Mouse (Mus musculus): Measurements from ENCODE around the gene 2610002M06Rik.

2610002M06Rik gene

DNA sequence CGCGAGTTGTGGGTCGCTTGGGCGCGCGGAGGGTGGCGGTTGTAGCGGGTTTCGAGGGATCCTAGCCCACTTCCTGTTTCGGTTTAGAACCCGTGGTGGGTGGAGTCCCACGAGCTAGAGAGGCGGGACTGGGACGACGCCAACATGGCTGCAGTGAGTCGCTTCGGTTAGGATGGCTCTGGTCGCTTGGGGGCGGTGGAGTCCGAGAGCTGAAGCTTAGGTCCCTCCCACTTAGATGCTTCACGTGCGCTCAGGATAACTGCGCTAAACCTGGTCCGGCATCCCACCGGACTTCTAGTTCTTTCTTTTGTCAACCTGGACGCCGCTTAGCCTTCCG is at the start of gene 2610002M06Rik:
TSS of gene 2610002M06Rik (minus strand) at position 117 of the 337 bp plus-strand sequence.
- peak; percentile 75 to 81 for DNase-seq

GRCm38 (mm10) chrX:107858165-107858564 is 42.0 kb upstream of the 2610002M06Rik start:
- no peak for DNase-seq

GRCm38 (mm10) chrX:107816726-107817125 is 592 bp upstream of the 2610002M06Rik start:
- DNase-seq = no peak

- no peak for DNase-seq
Measured at GRCm38 (mm10) chrX:107815502-107816217, 474 bp downstream of the 2610002M06Rik start.

- DNase-seq = no peak
Measured at GRCm38 (mm10) chrX:107812120-107812519, 4.0 kb downstream of the 2610002M06Rik start.

DNA sequence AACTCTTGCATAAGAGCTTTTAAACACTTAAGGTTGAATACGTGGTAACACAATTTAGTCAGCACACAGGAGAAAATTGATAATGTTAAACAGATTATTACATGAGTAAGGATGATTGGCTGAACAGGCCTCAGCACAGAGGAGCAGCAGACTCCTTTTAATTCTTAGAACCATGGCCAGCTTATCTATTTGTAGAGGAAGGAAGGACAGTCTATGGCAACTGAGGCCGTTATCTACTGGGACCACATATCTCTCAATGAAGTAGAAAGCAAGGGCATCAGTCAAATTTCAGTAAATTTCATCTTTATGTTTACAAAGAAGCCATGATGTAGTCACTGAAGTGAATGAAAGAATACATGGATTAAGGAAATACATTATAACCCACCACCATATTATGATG is 19.2 kb downstream of the 2610002M06Rik start:
- no peak for DNase-seq

DNA sequence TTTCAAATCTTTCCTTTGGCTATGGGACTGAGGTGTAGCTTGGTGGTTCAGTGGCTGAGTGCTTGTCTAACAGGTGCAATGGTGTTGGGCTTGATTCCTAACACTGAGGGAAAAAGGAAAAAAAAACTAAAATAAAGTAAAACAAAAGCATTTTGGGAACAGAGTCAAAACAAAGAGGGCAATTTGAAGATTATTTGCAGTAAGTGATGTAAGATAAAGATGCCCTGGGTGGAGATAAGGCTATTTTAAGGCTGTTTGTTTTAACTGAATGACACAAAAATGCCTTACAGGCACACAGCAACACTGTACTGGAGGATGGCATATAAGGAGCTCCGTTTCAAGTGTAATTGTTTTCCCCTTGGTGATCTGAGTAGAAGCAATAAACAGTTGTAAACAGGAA is 20.3 kb downstream of the 2610002M06Rik start:
- DNase-seq = no peak

DNA sequence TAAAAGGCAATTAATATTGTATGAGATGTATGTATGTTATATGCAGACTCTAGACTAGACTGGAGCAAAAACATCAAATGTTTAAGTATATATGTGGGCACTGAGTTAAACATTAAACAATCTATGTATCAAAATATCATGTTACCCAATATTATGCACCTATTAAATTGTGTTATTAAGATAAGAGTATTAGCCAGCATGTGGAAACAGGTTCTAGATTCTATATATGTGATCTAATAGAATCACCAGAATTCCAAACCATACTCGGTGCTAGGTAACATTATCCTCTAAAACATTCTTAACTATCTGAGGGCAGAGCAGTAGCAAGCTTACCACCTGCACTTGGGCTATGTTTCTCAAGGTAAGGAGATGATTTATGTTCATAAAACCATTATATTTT is 23.8 kb downstream of the 2610002M06Rik start, which contains the start of gene Tent5d:
TSS of gene Tent5d (plus strand) at position 301 of the 400 bp plus-strand sequence.
- DNase-seq = no peak

DNA sequence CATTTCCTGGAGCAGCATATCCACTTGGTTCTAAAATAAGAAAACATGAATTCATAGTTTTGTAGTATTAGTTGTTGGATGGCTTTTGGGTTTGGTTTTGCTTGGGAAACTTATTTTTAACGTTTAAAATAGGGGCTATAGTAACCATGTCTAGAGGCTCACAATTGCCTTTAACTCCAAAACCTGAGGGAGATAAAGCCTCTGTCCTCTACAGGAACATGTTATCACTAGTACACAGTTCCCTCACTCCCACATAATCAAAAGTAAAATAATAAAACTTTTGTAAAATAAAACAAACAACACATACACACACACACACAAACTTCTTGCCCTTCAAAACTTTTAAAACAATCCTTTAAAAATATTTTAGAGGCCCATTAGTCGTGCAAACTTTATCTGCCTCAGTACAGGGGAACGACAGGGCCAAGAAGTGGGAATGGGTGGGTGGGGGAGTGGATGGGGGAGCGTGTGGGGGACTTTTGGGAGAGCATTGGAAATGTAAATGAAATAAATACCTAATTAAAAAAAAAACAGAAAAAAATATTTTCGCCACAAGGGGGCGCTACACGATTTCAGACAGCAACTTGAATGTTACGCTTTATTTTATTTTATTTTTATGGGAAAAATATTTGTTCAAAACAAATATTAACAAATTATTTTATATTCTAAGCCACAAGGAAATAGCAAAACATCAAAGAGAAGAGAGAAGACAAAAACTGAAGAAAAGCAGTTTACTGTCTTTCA is 25.2 kb downstream of the 2610002M06Rik start:
- no peak for DNase-seq

DNA sequence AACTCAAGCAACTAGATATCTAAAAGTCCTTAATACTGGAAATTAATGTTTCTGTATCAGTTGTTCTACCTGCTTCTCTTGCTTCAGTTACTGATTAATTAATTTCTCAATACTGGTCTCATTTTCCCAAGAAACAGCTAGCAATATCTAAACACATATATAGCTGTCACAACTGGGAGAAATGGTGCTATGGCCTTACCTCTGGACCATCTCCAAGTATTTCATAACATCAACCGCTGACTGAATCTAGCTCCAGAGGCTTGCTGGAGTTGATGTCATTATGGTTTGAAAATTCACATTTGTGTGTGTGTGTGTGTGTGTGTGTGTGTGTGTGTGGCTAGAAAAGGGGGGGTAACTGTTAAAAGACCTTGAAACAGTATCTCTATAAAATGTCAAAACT is 26.0 kb downstream of the 2610002M06Rik start:
- no peak for DNase-seq

DNA sequence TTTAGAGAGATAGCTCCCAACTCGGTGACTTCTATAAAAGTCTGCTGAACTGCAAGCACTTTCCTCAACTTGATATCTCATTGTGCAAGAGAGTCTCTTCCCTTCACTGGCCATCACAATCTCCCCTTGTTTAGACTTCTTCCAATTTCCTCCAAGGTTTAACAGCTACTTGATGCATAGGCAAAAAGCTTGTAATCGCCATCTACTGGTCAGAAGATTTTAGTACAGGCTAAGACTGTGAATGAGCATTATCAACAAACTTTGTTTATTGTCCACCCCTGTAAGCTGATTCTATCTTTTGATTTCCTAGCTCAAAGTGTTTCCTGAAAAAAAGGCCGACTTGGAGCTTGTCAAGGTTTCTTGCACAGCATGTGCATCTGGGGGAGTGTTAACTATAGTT is 48.2 kb downstream of the 2610002M06Rik start:
- DNase-seq = no peak
